In the genomic region with DNA sequence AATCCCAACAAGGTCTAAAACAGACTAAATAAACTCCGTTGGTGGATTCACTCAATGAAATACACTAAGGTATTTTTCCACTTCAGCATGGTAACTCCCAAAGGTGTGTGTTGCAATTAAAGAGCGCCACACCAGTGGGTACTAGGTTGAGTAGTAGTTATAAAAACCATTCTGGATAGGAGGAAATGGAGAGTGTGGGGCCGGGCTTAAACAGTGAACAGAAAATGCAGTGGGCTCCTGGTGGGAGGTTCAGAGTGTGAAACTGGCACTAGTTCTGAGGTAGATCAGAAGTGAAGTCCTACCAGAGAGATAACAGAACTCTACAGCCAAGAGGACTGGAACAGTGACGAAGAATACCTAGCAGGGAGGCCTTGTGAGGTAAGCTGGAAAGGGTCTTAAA, we compare ENCODE assay signal across 11 mouse cellular contexts. TPM values are rescaled to one million over a fixed set of nuclear protein-coding genes. Genes with fewer than 3 reads are reported as not detected.
A peak's percentile ranks its signal among the peaks of the same experiment; 100 is the strongest.
DNase-seq lines count a peak whose midpoint lies in the region; ATAC-seq and TF ChIP-seq lines count a peak whose summit lies in the region.
"Had no signal": no experiment of that assay in that cellular context is flagged by ENCODE, and none has a peak within 500 bp of the region (broad histone marks: within the 10 kb centered on the region; RNA-seq: fewer than 3 reads in every experiment).

No protein-coding gene starts in this region.

- H3K4me1 ChIP-seq in heart, embryonic 11.5 days (ENCODE audit: control insufficient read depth, insufficient read depth, low read length): peaks cover 5% of the 10 kb centered on the region; the same call in 1 of the 2 replicates
- H3K4me1 ChIP-seq in heart, adult 2 months (ENCODE audit: control insufficient read depth, insufficient read depth, low read length): peaks cover 5% of the 10 kb centered on the region
- H3K4me1 ChIP-seq in ES-Bruce4 (ENCODE audit: control insufficient read depth, insufficient read depth, low read length): no peaks in the 10 kb centered on the region
- peaks cover 21% of the 10 kb centered on the region for H3K4me1 ChIP-seq in hindbrain, embryonic 10.5 days (replicated peaks)

- peak overlapping the region; percentile 96; the same call in 1 of the 2 replicates for H3K27ac ChIP-seq in heart, embryonic 11.5 days (ENCODE audit: low read depth, low read length)
- no peak overlapping the region; the same call in 1 of the 2 replicates for H3K27ac ChIP-seq in heart, adult 2 months
- H3K27ac ChIP-seq in ES-Bruce4 (ENCODE audit: insufficient read depth, low read length): peak overlapping the region; percentile 63
- peak overlapping the region; percentile 95; the same call in 1 of the 2 replicates for H3K27ac ChIP-seq in hindbrain, embryonic 10.5 days
- peak overlapping the region; percentile 49 for H3K27ac ChIP-seq in macrophage

- TF ChIP-seq EP300 in heart, adult 2 months (IDR thresholded peaks at IDR 0.05; ENCODE audit: insufficient read depth, low read depth, low read length): no peak
- no peak for TF ChIP-seq EP300 in ES-Bruce4 (IDR thresholded peaks at IDR 0.05; ENCODE audit: insufficient read depth, low read depth, low read length)

- no peaks in the 10 kb centered on the region for H3K9me3 ChIP-seq in heart, embryonic 11.5 days (replicated peaks; ENCODE audit: control insufficient read depth, low read length)
- H3K9me3 ChIP-seq in ES-Bruce4 (replicated peaks; ENCODE audit: control insufficient read depth, insufficient read depth, low read length, poor library complexity, severe bottlenecking): peaks cover 16% of the 10 kb centered on the region
- H3K9me3 ChIP-seq in hindbrain, embryonic 10.5 days: no peaks in the 10 kb centered on the region

- no peak overlapping the region for H3K9ac ChIP-seq in heart, embryonic 11.5 days (ENCODE audit: low read depth, low read length)
- no peak overlapping the region for H3K9ac ChIP-seq in heart, adult 2 months (ENCODE audit: low read depth, low read length)
- peak overlapping the region; percentile 44 for H3K9ac ChIP-seq in ES-Bruce4 (ENCODE audit: low read depth, poor library complexity, severe bottlenecking)

- TF ChIP-seq CTCF in heart, adult 2 months (IDR thresholded peaks at IDR 0.05): no peak
- TF ChIP-seq CTCF in ES-Bruce4 (IDR thresholded peaks at IDR 0.05; ENCODE audit: low read depth, low read length): no peak

- ATAC-seq in heart, embryonic 11.5 days (replicated peaks; ENCODE audit: insufficient number of reproducible peaks, low FRiP score, low TSS enrichment): no peak

- intact Hi-C loops in heart, adult 2 months (cut with DNase I): no loop called here

- TF ChIP-seq POLR2A in heart, adult 2 months (IDR thresholded peaks at IDR 0.05; ENCODE audit: insufficient read depth, low read depth, low read length): no peak
- TF ChIP-seq POLR2A in ES-Bruce4 (IDR thresholded peaks at IDR 0.05; ENCODE audit: insufficient read depth, low read length): no peak

- peaks cover 6% of the 10 kb centered on the region for H3K79me2 ChIP-seq in heart, adult 2 months (replicated peaks; ENCODE audit: control insufficient read depth, insufficient read depth, low read length)
- peaks cover 37% of the 10 kb centered on the region for H3K79me2 ChIP-seq in macrophage (ENCODE audit: inconsistent target)

- WGBS in heart, embryonic 11.5 days (ENCODE audit: insufficient replicate concordance): 75% methylated on average over 4 of the region's 4 CpGs
- WGBS in heart, adult 2 months: 79% methylated on average over 4 of the region's 4 CpGs
- 82% methylated on average over 4 of the region's 4 CpGs for whole genome bisulfite sequencing in hindbrain, embryonic 10.5 days
- WGBS in macrophage (ENCODE audit: missing documents): 88% methylated on average over 4 of the region's 4 CpGs

- H3K4me2 ChIP-seq in heart, embryonic 11.5 days: peak overlapping the region; percentile 82

- H3K4me3 ChIP-seq in heart, embryonic 11.5 days (ENCODE audit: low read depth, low read length): peak overlapping the region; percentile 90; the same call in 1 of the 2 replicates
- no peak overlapping the region for H3K4me3 ChIP-seq in heart, adult 2 months
- no peak overlapping the region for H3K4me3 ChIP-seq in ES-Bruce4 (ENCODE audit: low read depth, low read length)
- H3K4me3 ChIP-seq in hindbrain, embryonic 10.5 days: peak overlapping the region; percentile 94
- H3K4me3 ChIP-seq in macrophage (ENCODE audit: inconsistent target): peak overlapping the region; percentile 38; the same call in 1 of the 2 replicates

- DNase-seq in heart, adult 2 months: no peak
- no peak for DNase-seq in hindbrain, embryonic 10.5 days (ENCODE audit: low spot score)
- DNase-seq in urinary bladder, postnatal 4 days (ENCODE audit: low spot score in 2 of 2): no peak
- DNase-seq in left cerebral cortex, adult 11 months (ENCODE audit: low spot score): no peak
- DNase-seq in thymus, postnatal 0 days (ENCODE audit: low spot score): no peak

- peaks cover 9% of the 10 kb centered on the region for H3K36me3 ChIP-seq in heart, embryonic 11.5 days (ENCODE audit: control insufficient read depth, insufficient read depth, low read length)
- H3K36me3 ChIP-seq in heart, adult 2 months (ENCODE audit: control insufficient read depth, insufficient read depth, low read length): peaks cover 20% of the 10 kb centered on the region
- H3K36me3 ChIP-seq in ES-Bruce4 (ENCODE audit: control insufficient read depth, insufficient read depth, low read length, poor library complexity, severe bottlenecking): no peaks in the 10 kb centered on the region; the same call in 1 of the 2 replicates
- H3K36me3 ChIP-seq in hindbrain, embryonic 10.5 days: peaks cover 54% of the 10 kb centered on the region
- H3K36me3 ChIP-seq in macrophage (ENCODE audit: inconsistent target): 0 out of 2 replicates have a peak, but pooled peaks cover 9% of the 10 kb centered on the region

- no peaks in the 10 kb centered on the region for H3K27me3 ChIP-seq in heart, embryonic 11.5 days (ENCODE audit: control insufficient read depth, insufficient read depth, low read length)
- H3K27me3 ChIP-seq in heart, adult 2 months (ENCODE audit: control insufficient read depth, insufficient read depth, low read length): no peaks in the 10 kb centered on the region
- no peaks in the 10 kb centered on the region for H3K27me3 ChIP-seq in ES-Bruce4 (ENCODE audit: control insufficient read depth, insufficient read depth, low read length, poor library complexity, severe bottlenecking)
- H3K27me3 ChIP-seq in hindbrain, embryonic 10.5 days (ENCODE audit: insufficient read depth, poor library complexity, severe bottlenecking): no peaks in the 10 kb centered on the region

RNA-seq across cellular contexts. Expression of a gene that starts 0.9 kb away (rescaled TPM):
- polyA plus RNA-seq in heart, embryonic 11.5 days (2014; fragmentation: Nextera tagmentation; extraction: Ambion mirVana): 88.5 and 102 TPM in 2 replicates
- total RNA-seq in heart, adult 2 months (2021): 10 to 100 TPM; 47.8 to 63.1 TPM
- polyA plus RNA-seq in heart, adult 2 months (2012; rRNA removed): 38.0 and 77.6 TPM in 2 replicates
- polyA plus RNA-seq in ES-Bruce4 (2011; ENCODE audit: insufficient read depth, insufficient read length, low read depth, missing spikeins) (68.2 and 77.0 TPM in 2 replicates), macrophage (2018) (106 to 130 TPM (median 123 TPM) in 3 replicates)
- polyA plus RNA-seq in hindbrain, embryonic 10.5 days (2016; fragmentation: Nextera tagmentation; extraction: Ambion mirVana): 105 and 123 TPM in 2 replicates
- total RNA-seq in macrophage (2018; cell fraction: chromatin; rRNA removed): 10 to 100 TPM; 27.5 to 92.9 (median 64.6) TPM
- total RNA-seq in macrophage (2018; cell fraction: cytosol; rRNA removed): 100 to 1,000 TPM in 16 of 26 experiments, 10 to 100 TPM in 10; 87.6 to 140 (median 115) TPM
- total RNA-seq in macrophage (2018; cell fraction: nucleus; rRNA removed): 10 to 100 TPM; 37.3 to 88.4 (median 68.1) TPM
- polyA plus RNA-seq in thymus, postnatal 0 days (2015; fragmentation: Nextera tagmentation; extraction: Ambion mirVana): 65.1 and 73.3 TPM in 2 replicates

RNA-seq across cellular contexts. Expression of a gene that starts 14.2 kb away (rescaled TPM):
- 6.6 and 6.7 TPM in 2 replicates for polyA plus RNA-seq in heart, embryonic 11.5 days (2014; fragmentation: Nextera tagmentation; extraction: Ambion mirVana)
- 10 to 100 TPM in 1 of 2 experiments, 1 to 10 TPM in 1; 2.2 to 11.1 TPM for total RNA-seq in heart, adult 2 months (2021)
- polyA plus RNA-seq in heart, adult 2 months (2012; rRNA removed): 12.2 and 15.3 TPM in 2 replicates
- 11.9 and 14.1 TPM in 2 replicates for polyA plus RNA-seq in ES-Bruce4 (2011; ENCODE audit: insufficient read depth, insufficient read length, low read depth, missing spikeins)
- 4.3 and 5.7 TPM in 2 replicates for polyA plus RNA-seq in hindbrain, embryonic 10.5 days (2016; fragmentation: Nextera tagmentation; extraction: Ambion mirVana)
- 10 to 100 TPM in 25 of 26 experiments, 1 to 10 TPM in 1; 9.1 to 45.2 (median 18.6) TPM for total RNA-seq in macrophage (2018; cell fraction: chromatin; rRNA removed)
- 1 to 10 TPM; 1.0 to 7.1 (median 2.9) TPM for total RNA-seq in macrophage (2018; cell fraction: cytosol; rRNA removed)
- 10 to 100 TPM in 18 of 26 experiments, 1 to 10 TPM in 8; 5.1 to 36.5 (median 12.5) TPM for total RNA-seq in macrophage (2018; cell fraction: nucleus; rRNA removed)
- 0.85 to 6.5 TPM (median 1.4 TPM) in 3 replicates for polyA plus RNA-seq in macrophage (2018)
- 2.5 and 2.8 TPM in 2 replicates for polyA plus RNA-seq in thymus, postnatal 0 days (2015; fragmentation: Nextera tagmentation; extraction: Ambion mirVana)

RNA-seq across cellular contexts. Expression of a gene that starts 30.7 kb away (rescaled TPM):
- 0.21 TPM in 1 of 2 replicates, not detected in the other for polyA plus RNA-seq in heart, embryonic 11.5 days (2014; fragmentation: Nextera tagmentation; extraction: Ambion mirVana)
- total RNA-seq in heart, adult 2 months (2021): under 1 TPM in 1 of 2 experiments, not detected in 1; 0.34 TPM
- polyA plus RNA-seq in heart, adult 2 months (2012; rRNA removed): 0.35 and 0.41 TPM in 2 replicates
- not detected in 2 replicates for polyA plus RNA-seq in ES-Bruce4 (2011; ENCODE audit: insufficient read depth, insufficient read length, low read depth, missing spikeins)
- not detected in 2 replicates for polyA plus RNA-seq in hindbrain, embryonic 10.5 days (2016; fragmentation: Nextera tagmentation; extraction: Ambion mirVana)
- not detected for total RNA-seq in macrophage (2018; cell fraction: chromatin; rRNA removed)
- total RNA-seq in macrophage (2018; cell fraction: cytosol; rRNA removed): not detected
- total RNA-seq in macrophage (2018; cell fraction: nucleus; rRNA removed): not detected
- polyA plus RNA-seq in macrophage (2018): not detected in 3 replicates
- polyA plus RNA-seq in thymus, postnatal 0 days (2015; fragmentation: Nextera tagmentation; extraction: Ambion mirVana): not detected in 2 replicates
- total RNA-seq: adrenal gland, postnatal 4 days had no signal
- polyA plus RNA-seq: CD4-positive, CD25-positive, alpha-beta regulatory T cell, adult 4 months; gonadal fat pad, adult 2 months had no signal

Comparison
In these comparisons a context has a peak if more than half of its experiments do, and no peak if none do; other contexts are left out.
1. H3K4me3 ChIP-seq: peak in heart, embryonic 11.5 days (single experiment), hindbrain, embryonic 10.5 days (single experiment) and macrophage (single experiment); none in heart, adult 2 months (single experiment) and ES-Bruce4 (single experiment).